Mouse (Mus musculus) yolk sac, embryonic 10.5 days (tissue): ENCODE measurements around the gene Scg2.

Experiments
- DNase-seq: peaks from one replicate; pipeline ENCODE4 v3.0.0-alpha.2; 2017; ENCODE audit warnings: low spot score

Gene Scg2

GRCm38 (mm10) chr1:79439609-79440308, at the start of gene Scg2:
Scg2 (minus strand) TSS chr1:79440120.
- peak; percentile 69 for DNase-seq

GRCm38 (mm10) chr1:79485546-79485945, 45.6 kb upstream of the Scg2 start:
- no peak for DNase-seq

GRCm38 (mm10) chr1:79470856-79471255, 30.9 kb upstream of the Scg2 start:
- no peak for DNase-seq

GRCm38 (mm10) chr1:79469871-79470270, 30.0 kb upstream of the Scg2 start:
- no peak for DNase-seq

GRCm38 (mm10) chr1:79466585-79466984, 26.7 kb upstream of the Scg2 start:
- DNase-seq: no peak

GRCm38 (mm10) chr1:79458558-79458957, 18.6 kb upstream of the Scg2 start:
- DNase-seq: no peak

- DNase-seq: no peak
Observed at GRCm38 (mm10) chr1:79454164-79454563, 14.2 kb upstream of the Scg2 start.

- no peak for DNase-seq
Observed at GRCm38 (mm10) chr1:79452339-79452738, 12.4 kb upstream of the Scg2 start.

- no peak for DNase-seq
Observed at GRCm38 (mm10) chr1:79450343-79451021, 10.6 kb upstream of the Scg2 start.

- no peak for DNase-seq
Observed at GRCm38 (mm10) chr1:79449943-79450342, 10.0 kb upstream of the Scg2 start.

- no peak for DNase-seq
Observed at GRCm38 (mm10) chr1:79445586-79445985, 5.7 kb upstream of the Scg2 start.

GRCm38 (mm10) chr1:79437755-79438154, 2.2 kb downstream of the Scg2 start:
- DNase-seq: no peak

- no peak for DNase-seq
Observed at GRCm38 (mm10) chr1:79436671-79437070, 3.2 kb downstream of the Scg2 start.

GRCm38 (mm10) chr1:79429058-79429457, 10.9 kb downstream of the Scg2 start:
- no peak for DNase-seq

GRCm38 (mm10) chr1:79415496-79415895, 24.4 kb downstream of the Scg2 start:
- no peak for DNase-seq

- DNase-seq: no peak
Observed at GRCm38 (mm10) chr1:79406337-79406942, 33.5 kb downstream of the Scg2 start.

GRCm38 (mm10) chr1:79401090-79402012, 38.6 kb downstream of the Scg2 start:
- DNase-seq: no peak

GRCm38 (mm10) chr1:79400284-79400683, 39.6 kb downstream of the Scg2 start:
- no peak for DNase-seq
